Mouse (Mus musculus) frontal cortex, postnatal 25 days (tissue): ENCODE measurements around the gene Tiam1.

Experiments
- DNase-seq, 2 experiments: peaks; one replicate each; pipeline ENCODE4 v3.0.0; 2022; ENCODE audit warnings: low spot score in 2 of 2

The Tiam1 gene

GRCm38 (mm10) chr16:90143416-90143759 lies 181 bp downstream of the Tiam1 start:
- no peak for DNase-seq

- peak; percentile 13 to 24 for DNase-seq
These were observed 774 bp downstream of the Tiam1 start for GRCm38 (mm10) chr16:90142574-90143415.

GRCm38 (mm10) chr16:90142247-90142573 lies 1.4 kb downstream of the Tiam1 start:
- DNase-seq: peak in 1 of 2 experiments; percentile 11

- no peak for DNase-seq
These were observed 2.0 kb downstream of the Tiam1 start for GRCm38 (mm10) chr16:90141556-90141955.

- no peak for DNase-seq
These were observed 3.0 kb downstream of the Tiam1 start for GRCm38 (mm10) chr16:90140571-90140970.

- no peak for DNase-seq
These were observed 3.9 kb downstream of the Tiam1 start for GRCm38 (mm10) chr16:90139696-90140095.

GRCm38 (mm10) chr16:90138151-90138550 lies 5.4 kb downstream of the Tiam1 start:
- no peak for DNase-seq

GRCm38 (mm10) chr16:90137175-90137574 lies 6.4 kb downstream of the Tiam1 start:
- no peak for DNase-seq

GRCm38 (mm10) chr16:90135580-90135979 lies 8.0 kb downstream of the Tiam1 start:
- no peak for DNase-seq

GRCm38 (mm10) chr16:90134351-90134750 lies 9.2 kb downstream of the Tiam1 start:
- no peak for DNase-seq

- DNase-seq: no peak
These were observed 10.8 kb downstream of the Tiam1 start for GRCm38 (mm10) chr16:90132816-90133215.

- DNase-seq: no peak
These were observed 11.2 kb downstream of the Tiam1 start for GRCm38 (mm10) chr16:90132331-90132730.

GRCm38 (mm10) chr16:90128817-90129587 lies 14.6 kb downstream of the Tiam1 start:
- no peak for DNase-seq

- no peak for DNase-seq
These were observed 15.2 kb downstream of the Tiam1 start for GRCm38 (mm10) chr16:90128361-90128760.

GRCm38 (mm10) chr16:90125318-90126314 lies 18.0 kb downstream of the Tiam1 start:
- DNase-seq: no peak

- DNase-seq: no peak
These were observed 20.5 kb downstream of the Tiam1 start for GRCm38 (mm10) chr16:90123091-90123490.

GRCm38 (mm10) chr16:90122439-90122838 lies 21.1 kb downstream of the Tiam1 start:
- no peak for DNase-seq

GRCm38 (mm10) chr16:90121799-90122198 lies 21.8 kb downstream of the Tiam1 start:
- DNase-seq: no peak

GRCm38 (mm10) chr16:90119969-90120368 lies 23.6 kb downstream of the Tiam1 start:
- no peak for DNase-seq

GRCm38 (mm10) chr16:90116637-90117182 lies 26.9 kb downstream of the Tiam1 start:
- no peak for DNase-seq

- no peak for DNase-seq
These were observed 30.9 kb downstream of the Tiam1 start for GRCm38 (mm10) chr16:90112577-90113155.
